Mouse (Mus musculus) intestine, embryonic 14.5 days (tissue): ENCODE measurements at regions not wholly inside any gene's neighbourhood (a gene's known extent, or its start where the extent isn't known, plus 50 kb on each side); places are given as distances from the start of the nearest gene placed in this dataset.

Experiments used
- ATAC-seq: fragments of 200-750 bp; cut with Nextera tagmentation; replicated peaks from 2 replicates; pipeline ENCODE4 v1.8.0; 2017; ENCODE audit warnings: low read depth, moderate number of reproducible peaks, moderate TSS enrichment, moderate library complexity; ENCODE audit not compliant: low FRiP score, low TSS enrichment
- DNase-seq: peaks from one replicate; pipeline ENCODE4 v3.0.0-alpha.2; 2018; ENCODE audit warnings: low spot score
- H3K27ac ChIP-seq: fragments of 300-500 bp; sonication (generic); 2 replicates; pipeline ENCODE4 v1.5.1; 2014; ENCODE audit warnings: low read depth, mild to moderate bottlenecking, control low read depth
- H3K27me3 ChIP-seq: fragments of 300-500 bp; sonication (generic); replicated peaks from 2 replicates; pipeline ENCODE4 v1.6.1; 2014; ENCODE audit warnings: low read length, control low read depth; ENCODE audit not compliant: control insufficient read depth, insufficient read depth
- H3K36me3 ChIP-seq: fragments of 300-500 bp; sonication (generic); 2 replicates; pipeline ENCODE4 v1.6.1; 2014; ENCODE audit warnings: low read length, control low read depth; ENCODE audit not compliant: control insufficient read depth, insufficient read depth
- H3K4me1 ChIP-seq: fragments of 300-500 bp; sonication (generic); replicated peaks from 2 replicates; pipeline ENCODE4 v1.6.1; 2014; ENCODE audit warnings: low read length, control low read depth, mixed read lengths; ENCODE audit not compliant: control insufficient read depth, insufficient read depth
- H3K4me2 ChIP-seq: fragments of 300-500 bp; sonication (generic); 2 replicates; pipeline ENCODE4 v1.6.1; 2014; ENCODE audit warnings: low read length
- H3K4me3 ChIP-seq: fragments of 300-500 bp; sonication (generic); 2 replicates; pipeline ENCODE4 v1.5.1; 2014; ENCODE audit warnings: low read depth, low read length, control low read depth, mixed read lengths
- H3K9ac ChIP-seq: fragments of 300-500 bp; sonication (generic); 2 replicates; pipeline ENCODE4 v1.6.1; 2014; ENCODE audit warnings: mild to moderate bottlenecking, low read length
- H3K9me3 ChIP-seq: fragments of 300-500 bp; sonication (generic); 2 replicates; pipeline ENCODE4 v1.6.1; 2016; ENCODE audit warnings: low read length, control low read depth; ENCODE audit not compliant: control insufficient read depth
- WGBS: fragments of 180-500 bp; shearing (Covaris S2); extraction: QIAGEN DNeasy Blood & Tissue Kit; methylation state at CpG from one replicate; pipeline ENCODE4 v1.1.7; 2014; 5-methylcytosine and 5-hydroxymethylcytosine counted together

DNA sequence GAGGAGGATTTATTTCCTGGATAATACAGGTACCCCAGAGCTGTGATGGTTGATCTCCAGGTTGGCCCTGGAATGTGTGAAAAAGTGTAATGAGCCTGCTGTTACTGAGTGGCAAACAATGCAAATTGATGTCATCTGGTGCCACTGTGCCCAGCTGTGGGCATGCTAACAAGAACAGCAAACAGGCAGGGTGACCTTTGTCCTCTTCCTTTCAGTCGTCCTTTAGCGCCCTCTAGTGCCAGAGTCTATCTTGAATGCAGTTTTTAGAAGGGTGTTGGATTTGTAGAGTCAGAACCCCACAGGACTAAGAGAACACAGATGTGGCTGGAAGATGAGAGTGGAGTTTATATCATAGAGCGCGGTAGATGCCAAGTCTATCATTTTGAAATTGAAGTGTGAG is 164.3 kb downstream of the Sdhaf3 start:
- Histone ChIP-seq H3K36me3 (no peaks in the 10 kb centered on the region), H3K9me3 (no peaks in the 10 kb centered on the region), H3K27me3 (no peaks in the 10 kb centered on the region), H3K4me1 (no peaks in the 10 kb centered on the region), H3K4me3 (no peak overlapping the region), H3K27ac (no peak overlapping the region), H3K4me2 (no peak overlapping the region), H3K9ac (no peak overlapping the region)
- WGBS, result 23% methylated on average over 4 of the region's 4 CpGs
- no peak for ATAC-seq
- DNase-seq, result peak; percentile 56

DNA sequence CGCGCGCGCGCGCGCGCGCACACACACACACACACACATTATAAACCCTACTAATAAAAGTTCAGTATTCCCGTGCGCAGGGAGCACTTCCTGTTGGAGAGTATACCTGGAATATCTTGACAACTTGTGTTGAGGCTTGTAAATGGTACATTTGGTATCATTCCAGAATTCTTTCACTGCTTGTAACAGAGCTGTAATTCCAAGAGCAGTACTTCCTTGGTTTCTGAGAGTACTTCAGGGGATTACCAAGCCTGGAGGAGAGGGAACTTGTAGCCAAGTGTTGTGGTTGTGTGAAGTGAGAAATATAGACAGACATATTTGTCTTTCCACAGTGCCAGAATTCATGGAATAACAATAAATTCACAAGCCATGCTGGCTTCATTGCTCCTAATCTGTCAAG is 177.2 kb downstream of the Sdhaf3 start:
- DNase-seq (no peak), ATAC-seq (no peak)
- no peak overlapping the region for H3K9ac ChIP-seq
- no peak overlapping the region for H3K4me3 ChIP-seq
- H3K27me3 ChIP-seq, result no peaks in the 10 kb centered on the region
- H3K36me3 ChIP-seq, result no peaks in the 10 kb centered on the region
- no peaks in the 10 kb centered on the region for H3K4me1 ChIP-seq
- H3K9me3 ChIP-seq, result no peaks in the 10 kb centered on the region
- WGBS, result 93% methylated on average over 11 of the region's 11 CpGs
- H3K4me2 ChIP-seq, result no peak overlapping the region
- H3K27ac ChIP-seq, result no peak overlapping the region

DNA sequence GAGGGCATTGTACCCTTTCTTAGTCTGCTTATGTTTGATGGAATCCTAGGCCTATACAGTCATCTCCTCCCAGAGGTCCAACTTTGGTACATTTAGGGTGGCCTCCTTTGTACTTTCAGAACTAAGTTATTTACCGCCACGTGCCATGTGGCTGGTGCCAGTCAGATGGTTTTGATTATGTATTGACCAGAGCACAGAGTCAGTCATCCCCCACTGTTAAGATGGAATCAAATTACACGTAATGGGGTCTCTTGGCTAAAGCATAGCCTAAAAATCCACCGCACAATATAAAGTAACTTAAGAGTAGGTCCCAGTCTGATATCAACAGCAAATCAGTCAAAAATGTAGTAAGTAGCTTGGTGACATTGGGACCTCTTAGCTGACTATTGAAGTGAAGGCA is 178.3 kb downstream of the Sdhaf3 start:
- Histone ChIP-seq H3K9ac (no peak overlapping the region), H3K27ac (no peak overlapping the region), H3K9me3 (no peaks in the 10 kb centered on the region), H3K4me1 (no peaks in the 10 kb centered on the region), H3K4me3 (no peak overlapping the region), H3K4me2 (no peak overlapping the region), H3K27me3 (no peaks in the 10 kb centered on the region), H3K36me3 (no peaks in the 10 kb centered on the region)
- WGBS, result 85% methylated on average over 4 of the region's 4 CpGs
- DNase-seq, result no peak
- ATAC-seq, result no peak

DNA sequence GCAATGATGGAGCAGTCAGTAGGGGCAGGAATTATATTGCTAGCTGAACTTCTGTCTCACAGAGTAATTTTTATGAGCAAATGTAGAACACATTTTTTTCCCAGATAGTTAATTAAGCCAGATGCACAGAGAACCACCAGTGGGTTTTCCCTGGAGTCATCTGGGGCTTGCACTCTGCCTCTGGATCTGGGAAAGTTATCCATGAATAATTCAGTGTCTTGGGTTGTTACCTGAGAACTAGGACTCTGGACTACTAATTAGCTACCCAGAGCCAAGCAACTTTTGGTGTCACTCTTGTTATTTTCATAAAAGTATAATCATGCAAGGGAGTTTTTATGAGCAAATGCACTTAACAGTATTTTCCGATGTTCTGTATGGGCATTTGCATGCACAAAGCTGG is 179.1 kb downstream of the Sdhaf3 start:
- Histone ChIP-seq H3K4me1 (no peaks in the 10 kb centered on the region), H3K9me3 (no peaks in the 10 kb centered on the region), H3K9ac (no peak overlapping the region), H3K36me3 (no peaks in the 10 kb centered on the region), H3K27ac (no peak overlapping the region), H3K4me2 (no peak overlapping the region), H3K27me3 (no peaks in the 10 kb centered on the region), H3K4me3 (no peak overlapping the region)
- no peak for ATAC-seq
- no peak for DNase-seq
- 98% methylated on average over 1 of the region's 1 CpGs for WGBS

DNA sequence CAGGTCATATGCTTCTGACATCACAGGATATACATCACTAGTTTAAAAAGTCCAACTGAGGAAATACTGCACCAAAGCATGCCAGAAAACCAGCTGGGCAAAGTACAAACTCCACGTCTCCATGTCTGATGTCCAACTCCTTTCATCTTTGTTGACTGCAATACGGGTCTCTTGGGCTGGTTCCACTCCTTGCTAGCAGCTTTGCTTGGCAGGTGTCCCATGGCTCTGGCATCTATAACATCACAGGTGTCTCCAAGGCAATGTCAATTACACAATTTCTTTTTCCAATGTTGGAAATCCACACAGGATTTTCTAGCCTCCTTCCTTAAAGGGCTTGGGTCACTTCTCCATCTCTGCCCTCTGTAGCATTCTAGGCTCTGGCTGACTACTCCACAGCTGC is 225.9 kb downstream of the Sdhaf3 start:
- Histone ChIP-seq H3K27me3 (no peaks in the 10 kb centered on the region), H3K4me3 (no peak overlapping the region), H3K9me3 (no peaks in the 10 kb centered on the region), H3K27ac (no peak overlapping the region), H3K4me1 (no peaks in the 10 kb centered on the region), H3K9ac (no peak overlapping the region), H3K4me2 (no peak overlapping the region), H3K36me3 (no peaks in the 10 kb centered on the region)
- no peak for DNase-seq
- ATAC-seq, result no peak
- WGBS, result 83% methylated on average over 2 of the region's 2 CpGs

DNA sequence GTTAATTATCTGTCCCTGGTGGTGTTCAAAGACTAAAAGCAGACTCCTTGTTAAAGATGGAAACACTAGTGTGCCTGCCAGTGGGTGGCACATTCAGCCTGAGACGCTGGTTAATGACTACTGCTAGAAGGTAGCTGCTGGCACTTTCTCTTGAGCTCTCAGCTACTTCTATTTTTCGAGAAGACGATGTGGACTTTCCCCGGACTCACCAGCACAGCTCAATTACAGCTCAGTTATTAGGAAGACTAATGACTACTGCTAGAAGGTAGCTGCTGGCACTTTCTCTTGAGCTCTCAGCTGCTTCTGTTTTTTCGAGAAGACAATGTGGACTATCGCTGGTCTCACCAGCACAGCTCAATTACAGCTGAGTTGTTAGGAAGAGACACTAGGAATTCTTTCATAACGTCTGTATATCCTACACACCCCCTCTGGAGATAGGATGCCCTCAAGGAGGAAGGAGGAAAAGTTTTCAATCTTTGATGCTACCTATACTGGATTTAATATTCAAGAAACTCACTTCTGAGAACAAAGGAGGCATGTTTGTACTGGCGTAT is 243.3 kb downstream of the Sdhaf3 start:
- ATAC-seq, result no peak

DNA sequence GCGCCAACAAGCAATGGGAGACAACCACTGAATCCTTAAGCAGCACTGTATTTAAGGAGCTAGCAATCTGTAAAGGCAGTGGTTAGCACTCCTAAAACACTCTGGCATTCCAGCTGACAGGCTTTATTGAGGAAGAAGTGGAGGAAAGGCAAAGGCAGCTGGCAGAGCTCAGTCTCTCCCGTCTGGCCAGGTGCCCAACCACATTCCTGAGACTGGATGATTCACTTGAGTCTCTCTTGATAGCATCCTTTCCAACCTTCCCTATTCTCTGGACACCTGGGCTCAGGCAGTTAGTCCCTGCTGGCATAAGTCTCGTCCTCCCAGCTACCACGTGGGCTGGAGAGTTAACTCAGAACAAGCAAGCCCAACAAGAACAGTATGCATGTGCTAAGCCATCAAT is 260.1 kb downstream of the Sdhaf3 start:
- ATAC-seq, result no peak
- Histone ChIP-seq H3K9me3 (no peaks in the 10 kb centered on the region), H3K36me3 (no peaks in the 10 kb centered on the region), H3K4me1 (no peaks in the 10 kb centered on the region; the same call in 1 of the 2 replicates), H3K4me2 (no peak overlapping the region), H3K27ac (no peak overlapping the region), H3K4me3 (no peak overlapping the region), H3K9ac (no peak overlapping the region), H3K27me3 (no peaks in the 10 kb centered on the region)
- DNase-seq, result peak; percentile 58
- WGBS, result 49% methylated on average over 4 of the region's 4 CpGs

More for the DNA sequence above, 243.3 kb downstream of the Sdhaf3 start:
- no peak for DNase-seq
- Histone ChIP-seq H3K9ac (no peak overlapping the region), H3K27me3 (no peaks in the 10 kb centered on the region), H3K4me2 (no peak overlapping the region), H3K9me3 (no peaks in the 10 kb centered on the region), H3K4me1 (no peaks in the 10 kb centered on the region), H3K27ac (no peak overlapping the region), H3K4me3 (no peak overlapping the region), H3K36me3 (no peaks in the 10 kb centered on the region)
- WGBS, result 60% methylated on average over 8 of the region's 8 CpGs

DNA sequence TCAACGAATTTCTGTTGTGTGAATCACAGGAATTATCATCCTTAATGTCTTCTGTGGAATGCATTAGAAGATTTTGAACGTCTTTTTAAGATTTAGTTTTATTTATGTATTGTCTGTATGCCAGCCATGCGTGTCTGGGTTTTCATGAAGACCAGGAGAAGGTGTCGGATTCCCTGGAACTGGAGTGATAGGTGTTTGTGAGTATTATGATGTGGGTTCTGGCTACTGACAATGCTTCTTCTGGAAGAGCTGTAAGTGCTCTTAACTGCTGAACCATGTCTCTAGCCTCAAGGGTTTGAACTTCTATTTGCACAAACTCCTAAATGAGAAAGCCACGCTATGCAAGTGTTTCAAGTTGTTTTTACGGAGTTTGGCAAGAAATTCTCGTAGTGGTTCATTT is 296.5 kb downstream of the Sdhaf3 start:
- no peak for DNase-seq
- 55% methylated on average over 7 of the region's 7 CpGs for WGBS

DNA sequence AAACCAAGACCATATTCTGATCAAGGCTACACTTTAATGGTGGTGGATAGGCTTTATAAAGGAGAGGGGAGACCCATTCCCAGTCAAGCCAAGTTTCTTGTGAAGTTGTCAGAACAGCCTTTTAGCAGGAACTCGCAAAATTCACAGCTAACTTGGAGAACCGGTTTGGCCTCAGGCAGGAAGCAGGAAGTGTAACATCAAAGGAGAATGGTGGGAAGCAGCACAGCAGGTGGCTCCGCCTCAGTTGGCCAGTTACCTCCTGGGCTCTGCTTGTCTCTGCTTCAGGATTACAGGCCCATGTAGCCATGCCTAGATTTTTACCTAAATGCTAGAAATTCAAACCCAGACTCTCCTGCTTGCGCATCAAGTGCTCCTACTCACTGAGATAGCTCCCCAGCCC is 277.2 kb upstream of the Tac1 start:
- DNase-seq, result no peak
- Histone ChIP-seq H3K9ac (no peak overlapping the region), H3K9me3 (no peaks in the 10 kb centered on the region), H3K4me1 (no peaks in the 10 kb centered on the region), H3K4me2 (no peak overlapping the region), H3K27me3 (no peaks in the 10 kb centered on the region), H3K4me3 (no peak overlapping the region), H3K36me3 (no peaks in the 10 kb centered on the region), H3K27ac (no peak overlapping the region)
- ATAC-seq, result no peak
- WGBS, result 40% methylated on average over 4 of the region's 4 CpGs

More for the DNA sequence above, 296.5 kb downstream of the Sdhaf3 start:
- Histone ChIP-seq H3K4me2 (no peak overlapping the region), H3K4me3 (no peak overlapping the region), H3K4me1 (no peaks in the 10 kb centered on the region), H3K36me3 (no peaks in the 10 kb centered on the region), H3K9ac (no peak overlapping the region), H3K27me3 (no peaks in the 10 kb centered on the region), H3K9me3 (no peaks in the 10 kb centered on the region), H3K27ac (no peak overlapping the region)
- ATAC-seq, result no peak
